Mouse (Mus musculus) megakaryocyte, adult 5-6 weeks (primary cell): ENCODE data around the gene 2010111I01Rik. TPM values are rescaled to one million over a fixed set of nuclear protein-coding genes. Genes with fewer than 3 reads are reported as not detected.
"Not testable (repeated sequence)": the region's sequence is repeated elsewhere in the genome, so short reads cannot be mapped to it uniquely, and the experiment has no call there.

Experiments
- ATAC-seq: 2 replicates; pipeline ENCODE4 v1.8.0; 2016; ENCODE audit warnings: mild to moderate bottlenecking, inconsistent platforms; ENCODE audit not compliant: poor library complexity, severe bottlenecking
- total RNA-seq, 2 experiments: library from RNA; stranded (forward) in 1 of 2; stranded (reverse) in 1 of 2; fragments of 153-499, 151-499 nt in 1 of 2; fragments of 221-1000, 200-1000 nt in 1 of 2; gene quantifications; 2 replicates each; pipeline versions ENCODE4 v1.2.3 to v1.2.4; 2015 to 2017

Gene 2010111I01Rik
- total RNA-seq, 2 experiments from 2014 or later = 18.1 to 21.5 TPM

- no peak for ATAC-seq
Observed at GRCm38 (mm10) chr13:63187145-63188143, 222.8 kb downstream of the 2010111I01Rik start.

GRCm38 (mm10) chr13:63188306-63188705, 223.6 kb downstream of the 2010111I01Rik start:
- ATAC-seq = no peak

- no peak for ATAC-seq
Observed at GRCm38 (mm10) chr13:63188811-63189210, 224.1 kb downstream of the 2010111I01Rik start.

GRCm38 (mm10) chr13:63193423-63193822, 228.7 kb downstream of the 2010111I01Rik start:
- no peak for ATAC-seq

- ATAC-seq = no peak
Observed at GRCm38 (mm10) chr13:63198038-63198437, 233.3 kb downstream of the 2010111I01Rik start.

GRCm38 (mm10) chr13:63199588-63199987, 234.9 kb downstream of the 2010111I01Rik start:
- ATAC-seq = no peak

GRCm38 (mm10) chr13:63203502-63204278, 239.0 kb downstream of the 2010111I01Rik start:
- no peak for ATAC-seq

GRCm38 (mm10) chr13:63205750-63206149, 241.1 kb downstream of the 2010111I01Rik start:
- no peak for ATAC-seq

GRCm38 (mm10) chr13:63206396-63206795, 241.7 kb downstream of the 2010111I01Rik start:
- ATAC-seq = no peak

- ATAC-seq = no peak
Observed at GRCm38 (mm10) chr13:63216537-63216936, 251.8 kb downstream of the 2010111I01Rik start.

GRCm38 (mm10) chr13:63223026-63223770, 258.5 kb downstream of the 2010111I01Rik start:
- peak; percentile 70 for ATAC-seq

GRCm38 (mm10) chr13:63225796-63226583, 261.3 kb downstream of the 2010111I01Rik start:
- no peak for ATAC-seq

GRCm38 (mm10) chr13:63227785-63228184, 263.1 kb downstream of the 2010111I01Rik start:
- no peak for ATAC-seq

- no peak for ATAC-seq
Observed at GRCm38 (mm10) chr13:63230955-63231701, 266.4 kb downstream of the 2010111I01Rik start.

GRCm38 (mm10) chr13:63231702-63232070, 267.0 kb downstream of the 2010111I01Rik start:
- ATAC-seq = no peak

- no peak for ATAC-seq
Observed at GRCm38 (mm10) chr13:63232558-63232957, 267.9 kb downstream of the 2010111I01Rik start.

- ATAC-seq = not testable (repeated sequence)
Observed at GRCm38 (mm10) chr13:63234520-63234919, 269.8 kb downstream of the 2010111I01Rik start.

- ATAC-seq = no peak
Observed at GRCm38 (mm10) chr13:63235551-63235950, 270.9 kb downstream of the 2010111I01Rik start.
